Mouse (Mus musculus): Measurements from ENCODE around the gene Hnrnph3.
A peak's percentile ranks its signal among the peaks of the same experiment; 100 is the strongest.
"Not testable (repeated sequence)": the region's sequence is repeated elsewhere in the genome, so short reads cannot be mapped to it uniquely, and the experiment has no call there.

Gene Hnrnph3

GRCm38 (mm10) chr10:63023749-63024579 is at the start of gene Hnrnph3, which contains the start of gene Pbld2:
Gene Hnrnph3 (minus strand): TSS chr10:63024217.
Gene Pbld2 (plus strand): TSS chr10:63024315.
- DNase-seq (ENCODE audit: low spot score in 2 of 2) = peak; percentile 96 to 98

DNA sequence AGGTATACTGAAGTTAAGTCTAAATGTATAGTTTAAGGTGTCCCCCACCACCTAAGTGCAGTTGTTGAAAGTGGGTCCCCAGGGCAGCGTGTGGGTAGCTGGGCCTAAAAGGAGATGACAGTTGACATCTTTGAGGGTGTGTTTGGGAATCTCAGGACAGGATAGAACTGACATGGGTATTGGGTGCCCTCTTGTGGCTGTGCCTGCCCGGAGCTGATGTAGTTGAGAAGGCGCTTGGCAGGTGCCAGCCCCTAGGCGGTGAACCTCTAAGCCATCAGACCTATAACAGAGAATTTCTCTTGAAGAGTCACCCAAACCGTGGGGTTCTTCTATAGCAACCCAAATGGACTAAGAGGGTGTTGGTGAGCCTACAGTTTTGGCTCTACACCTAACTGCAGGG is 42.0 kb upstream of the Hnrnph3 start:
- peak; percentile 61 for DNase-seq (ENCODE audit: low spot score in 2 of 2)

DNA sequence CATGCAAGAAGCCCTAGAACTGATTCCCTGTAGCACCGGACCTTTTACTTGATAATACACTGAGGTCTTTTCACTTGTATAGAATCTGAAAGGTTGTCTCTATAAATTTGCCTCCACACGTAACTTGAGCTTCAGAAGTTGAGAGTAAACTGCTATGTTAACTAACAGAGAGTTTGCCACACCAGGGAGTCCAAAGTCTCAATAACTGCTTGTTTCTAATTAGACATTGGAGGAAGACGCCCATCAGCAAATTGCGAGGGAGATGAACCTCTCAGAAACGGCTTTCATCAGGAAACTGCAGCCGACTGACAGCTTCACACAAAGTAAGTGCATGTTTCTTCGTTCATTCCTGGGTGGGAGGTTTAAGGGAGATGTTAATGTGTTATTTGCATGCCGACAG is 41.5 kb upstream of the Hnrnph3 start:
- DNase-seq (ENCODE audit: low spot score in 2 of 2) = no peak

GRCm38 (mm10) chr10:63064516-63064915 is 40.5 kb upstream of the Hnrnph3 start:
- DNase-seq (ENCODE audit: low spot score in 2 of 2) = no peak

DNA sequence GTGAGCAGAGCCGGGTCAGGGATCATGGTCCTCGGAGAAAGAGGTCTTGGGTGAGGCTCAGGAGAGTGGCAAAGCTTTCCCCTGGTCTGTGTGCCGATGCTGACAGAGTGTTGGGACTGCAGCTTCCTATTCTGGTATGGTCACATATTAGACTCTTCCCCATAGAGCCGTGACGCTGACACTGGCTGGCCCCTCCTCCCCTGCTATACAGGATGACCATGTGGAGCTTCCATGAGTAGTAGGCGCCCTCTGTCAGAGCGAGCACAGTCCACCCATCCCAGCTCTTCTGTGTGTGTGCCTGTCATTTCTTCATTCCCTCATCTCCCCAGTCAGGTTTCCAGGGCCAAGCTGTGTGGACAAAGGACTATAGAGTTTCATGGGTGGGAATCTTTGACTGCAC is 39.3 kb upstream of the Hnrnph3 start:
- DNase-seq (ENCODE audit: low spot score in 2 of 2) = no peak

DNA sequence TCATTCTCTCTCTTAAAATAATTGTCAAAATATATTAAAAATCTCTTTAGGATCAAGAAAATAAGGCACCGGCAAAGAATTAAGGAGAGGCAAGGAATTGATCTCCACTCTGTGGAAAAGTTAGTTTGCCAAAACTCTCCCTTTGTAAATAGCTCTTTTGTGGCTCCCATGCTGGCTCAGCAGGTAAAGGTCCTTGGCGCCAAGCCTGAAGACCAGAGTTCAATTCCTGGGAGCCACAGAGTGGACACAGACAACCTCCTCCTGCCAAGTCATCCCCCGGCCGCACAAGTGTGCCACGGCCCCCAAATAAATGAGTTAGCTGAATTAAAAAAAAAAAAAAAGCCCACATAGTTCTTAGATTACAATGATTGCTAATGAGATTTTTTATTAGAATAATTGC is 38.7 kb upstream of the Hnrnph3 start:
- no peak for DNase-seq (ENCODE audit: low spot score in 2 of 2)

GRCm38 (mm10) chr10:63061266-63061665 is 37.2 kb upstream of the Hnrnph3 start:
- no peak for DNase-seq (ENCODE audit: low spot score in 2 of 2)

- DNase-seq (ENCODE audit: low spot score in 2 of 2) = peak; percentile 57 to 66
These were observed 36.4 kb upstream of the Hnrnph3 start for GRCm38 (mm10) chr10:63060406-63060805.

DNA sequence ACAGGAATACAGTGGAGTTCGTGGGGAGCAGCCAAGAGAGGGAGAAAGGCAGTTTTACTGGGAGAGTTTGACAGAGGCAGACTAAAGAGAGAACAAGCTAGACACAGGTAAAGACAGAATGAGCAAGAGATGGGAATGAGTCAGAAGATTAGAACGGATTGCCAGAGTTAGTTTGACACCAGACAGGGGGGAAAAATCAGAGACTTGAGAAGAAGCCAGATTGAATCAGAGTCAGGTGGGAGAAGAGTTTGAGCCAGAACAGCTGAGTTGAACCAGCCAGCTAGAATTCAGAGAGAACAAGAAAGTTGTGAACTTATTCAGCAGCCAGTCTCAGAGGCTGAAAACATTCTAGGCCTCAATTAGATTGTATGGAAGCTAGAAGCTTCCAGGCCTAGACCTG is 35.8 kb upstream of the Hnrnph3 start, which contains the start of gene Pbld1:
Gene Pbld1 (plus strand): TSS at position 301 of the 400 bp plus-strand sequence.
- DNase-seq (ENCODE audit: low spot score in 2 of 2) = no peak

- no peak for DNase-seq (ENCODE audit: low spot score in 2 of 2)
These were observed 33.1 kb upstream of the Hnrnph3 start for GRCm38 (mm10) chr10:63056966-63057750.

- no peak for DNase-seq (ENCODE audit: low spot score in 2 of 2)
These were observed 30.6 kb upstream of the Hnrnph3 start for GRCm38 (mm10) chr10:63054586-63054985.

DNA sequence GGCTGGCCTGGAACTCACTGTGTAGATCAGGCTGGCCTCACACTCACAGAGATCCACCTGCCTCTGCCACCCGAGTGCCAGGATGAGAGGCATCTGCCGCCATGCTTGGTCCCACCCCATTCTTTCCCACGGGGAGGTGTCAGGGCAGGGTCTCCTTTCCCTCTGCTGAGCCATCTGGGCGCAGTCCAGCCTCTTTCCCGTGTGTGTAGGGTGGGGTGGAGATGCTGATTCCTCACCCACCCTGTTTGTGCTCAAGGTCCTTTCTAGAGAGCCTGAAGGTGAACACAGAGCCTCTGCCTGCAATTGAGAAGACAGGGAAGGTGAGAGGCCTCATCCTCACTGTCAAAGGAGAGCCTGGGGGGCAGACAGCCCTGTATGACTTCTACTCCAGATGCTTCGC is 30.1 kb upstream of the Hnrnph3 start:
- not testable (repeated sequence) for DNase-seq (ENCODE audit: low spot score in 2 of 2)

DNA sequence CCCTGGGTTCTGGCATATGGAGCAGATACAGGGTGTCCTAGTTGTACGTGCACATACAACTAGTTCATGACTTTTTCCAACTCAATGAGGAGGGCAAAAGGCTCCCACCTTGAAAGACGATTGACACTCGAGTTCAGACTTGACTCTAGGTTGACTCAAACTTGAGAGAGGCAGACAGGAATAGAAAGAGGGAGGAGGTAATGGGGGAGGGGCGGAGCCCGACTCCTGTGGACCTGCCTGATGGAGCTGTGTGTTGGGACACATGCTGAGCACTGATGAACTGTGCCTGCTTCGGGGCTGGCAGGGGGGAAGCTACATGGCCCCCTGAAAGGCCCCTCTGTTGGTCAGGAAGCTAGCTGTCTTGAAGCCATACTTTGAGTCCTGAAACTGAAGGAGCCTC is 29.0 kb upstream of the Hnrnph3 start:
- DNase-seq (ENCODE audit: low spot score in 2 of 2) = peak; percentile 33 to 39

- no peak for DNase-seq (ENCODE audit: low spot score in 2 of 2)
These were observed 28.0 kb upstream of the Hnrnph3 start for GRCm38 (mm10) chr10:63052011-63052410.

DNA sequence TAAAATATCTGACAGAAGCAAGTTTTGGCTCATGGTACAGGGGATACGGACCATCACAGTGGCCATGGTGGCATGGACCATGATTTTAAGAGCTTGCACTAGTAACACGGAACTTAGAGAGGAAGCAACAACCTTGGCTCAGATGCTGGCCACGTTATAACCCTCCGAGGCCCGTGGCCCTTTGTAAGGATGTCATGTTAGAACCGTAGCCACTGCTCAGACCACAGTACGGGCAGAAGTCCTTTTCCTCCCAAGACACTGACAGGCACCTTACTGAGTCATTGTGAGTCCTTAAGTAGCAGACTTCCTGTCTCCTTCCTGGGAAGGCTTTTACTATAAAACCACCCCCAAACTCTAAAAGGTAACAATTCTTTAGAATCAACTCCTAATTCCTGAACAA is 27.2 kb upstream of the Hnrnph3 start:
- no peak for DNase-seq (ENCODE audit: low spot score in 2 of 2)

GRCm38 (mm10) chr10:63049106-63049505 is 25.1 kb upstream of the Hnrnph3 start:
- DNase-seq (ENCODE audit: low spot score in 2 of 2) = no peak

DNA sequence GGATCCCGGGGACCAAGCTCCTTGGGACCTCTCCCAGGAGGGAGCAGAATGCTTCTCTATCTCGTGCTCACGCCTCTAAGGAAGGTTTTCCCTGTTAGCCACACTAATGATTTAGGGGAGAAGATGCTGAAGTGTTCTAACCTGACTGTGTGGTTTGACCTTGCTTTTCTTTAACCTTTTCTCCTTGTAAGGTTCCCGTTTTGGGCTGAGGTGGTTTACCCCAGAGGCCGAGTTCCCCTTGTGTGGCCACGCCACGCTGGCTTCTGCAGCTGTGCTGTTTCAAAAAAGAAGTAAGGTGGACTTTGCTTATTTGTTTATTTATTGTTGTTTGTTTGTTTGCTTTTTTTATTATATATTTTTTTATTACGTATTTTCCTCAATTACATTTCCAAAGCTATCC is 23.7 kb upstream of the Hnrnph3 start:
- DNase-seq (ENCODE audit: low spot score in 2 of 2) = no peak

- DNase-seq (ENCODE audit: low spot score in 2 of 2) = no peak
These were observed 19.1 kb upstream of the Hnrnph3 start for GRCm38 (mm10) chr10:63043154-63043553.

GRCm38 (mm10) chr10:63039867-63040628 is 16.0 kb upstream of the Hnrnph3 start:
- DNase-seq (ENCODE audit: low spot score in 2 of 2) = no peak

DNA sequence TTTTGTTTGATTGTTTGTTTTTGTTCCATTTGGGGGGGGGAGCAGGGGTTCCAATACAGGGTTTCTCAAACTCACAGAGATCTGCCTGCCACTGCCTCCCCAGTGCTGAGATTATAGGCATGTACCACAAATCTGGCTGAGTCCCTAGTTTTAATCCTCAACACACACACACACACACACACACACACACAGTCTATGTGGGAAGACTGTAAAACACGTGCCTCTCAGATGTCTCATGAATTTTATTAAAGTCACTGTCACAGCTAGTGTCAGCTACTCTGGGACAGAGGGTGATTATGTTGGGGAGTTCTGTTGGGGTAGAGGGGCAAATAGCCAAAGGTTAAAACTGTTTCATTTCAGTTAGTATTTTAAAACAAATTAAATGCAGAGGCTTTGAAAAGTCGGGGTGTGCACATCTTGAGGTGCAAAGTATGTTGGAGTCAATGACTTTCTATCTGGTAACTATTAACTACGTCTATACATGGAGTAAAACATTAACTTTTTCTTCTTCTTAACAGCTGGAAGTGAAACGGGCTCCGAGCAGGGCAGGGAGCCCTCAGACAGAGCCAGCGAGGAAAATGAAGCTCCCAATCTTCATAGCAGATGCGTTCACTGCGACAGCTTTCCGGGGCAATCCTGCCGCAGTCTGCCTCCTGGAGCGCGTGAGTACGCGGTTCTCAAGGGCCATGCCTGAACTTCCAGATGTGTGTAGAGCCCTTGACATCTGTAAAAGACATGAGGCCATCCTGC is 14.7 kb upstream of the Hnrnph3 start:
- DNase-seq (ENCODE audit: low spot score in 2 of 2) = no peak

GRCm38 (mm10) chr10:63032956-63033355 is 8.9 kb upstream of the Hnrnph3 start:
- no peak for DNase-seq (ENCODE audit: low spot score in 2 of 2)
